Mouse (Mus musculus): ENCODE data around the gene Phf3. TPM values are rescaled to one million over a fixed set of nuclear protein-coding genes. Genes with fewer than 3 reads are reported as not detected.
A peak's percentile ranks its signal among the peaks of the same experiment; 100 is the strongest.

The Phf3 gene
- polyA plus RNA-seq, 1 experiment from 2014 or later: 44.6 TPM

DNA sequence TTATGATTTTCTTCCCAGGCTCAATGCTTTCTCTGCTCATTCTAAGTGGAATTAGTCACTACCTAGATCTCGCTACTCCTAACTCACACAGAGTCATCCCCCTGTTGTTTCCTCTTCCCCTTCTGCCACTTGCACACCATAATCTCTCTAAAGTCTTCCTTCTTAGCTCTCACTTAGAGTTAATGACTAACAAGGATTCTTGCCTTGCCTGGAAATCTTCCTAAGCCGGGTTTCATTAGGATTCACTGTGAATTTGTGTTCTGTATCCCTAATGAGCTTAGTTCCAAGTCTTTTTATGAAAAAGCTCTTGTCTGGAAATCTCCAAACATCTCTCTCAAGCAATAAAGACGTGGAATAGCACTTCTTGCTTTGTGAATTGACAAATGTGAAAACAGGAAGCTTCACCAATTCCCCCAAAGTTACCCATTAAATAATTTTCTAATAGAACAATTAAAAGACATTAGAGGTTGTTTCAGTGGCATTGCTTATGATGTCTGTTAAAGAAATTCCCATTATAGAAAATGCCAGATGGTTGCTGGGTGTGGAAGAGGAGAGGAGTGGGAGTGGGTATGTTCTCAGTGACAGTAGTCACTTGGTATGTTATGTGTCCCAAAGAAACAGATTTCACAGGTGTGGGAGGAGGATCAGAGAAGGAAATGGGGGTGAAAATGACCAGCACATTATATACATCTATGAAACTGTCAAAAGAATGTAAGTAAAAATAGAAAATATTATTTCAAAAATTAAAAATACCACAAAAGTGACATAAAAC, 118.1 kb downstream of the Phf3 start:
- H3K9me3 ChIP-seq: no peaks in the 10 kb centered on the region
- no peak overlapping the region for H3K9ac ChIP-seq (replicated peaks)
- 0 out of 2 replicates have a peak, but pooled peaks cover 2% of the 10 kb centered on the region for H3K4me1 ChIP-seq
- no peaks in the 10 kb centered on the region for H3K27me3 ChIP-seq
- H3K36me3 ChIP-seq: no peaks in the 10 kb centered on the region
- H3K27ac ChIP-seq (replicated peaks): peak overlapping the region; percentile 37; the same call in 1 of the 2 replicates
- no peak for ATAC-seq (replicated peaks)
- WGBS: 22% methylated on average over 3 of the region's 3 CpGs
- H3K4me2 ChIP-seq (replicated peaks): no peak overlapping the region
- no peak overlapping the region for H3K4me3 ChIP-seq

Other genes with a start within 250 kb of the Phf3 start
- gene AC153137.1, start 104.0 kb upstream of the Phf3 start, polyA plus RNA-seq (2015; fragmentation: Nextera tagmentation; extraction: Ambion mirVana): not detected in 2 replicates

Data from forebrain, embryonic 15.5 days (tissue).